Mouse (Mus musculus): ENCODE measurements around the gene Btbd11. TPM values are rescaled to one million over a fixed set of nuclear protein-coding genes. Genes with fewer than 3 reads are reported as not detected.

Btbd11 gene
- polyA plus RNA-seq, 1 experiment from 2014 or later: 23.6 TPM

GRCm38 (mm10) chr10:85465516-85466408 is 79.1 kb downstream of the Btbd11 start:
- H3K4me3 ChIP-seq (ENCODE audit: low read length): no peak overlapping the region

DNA sequence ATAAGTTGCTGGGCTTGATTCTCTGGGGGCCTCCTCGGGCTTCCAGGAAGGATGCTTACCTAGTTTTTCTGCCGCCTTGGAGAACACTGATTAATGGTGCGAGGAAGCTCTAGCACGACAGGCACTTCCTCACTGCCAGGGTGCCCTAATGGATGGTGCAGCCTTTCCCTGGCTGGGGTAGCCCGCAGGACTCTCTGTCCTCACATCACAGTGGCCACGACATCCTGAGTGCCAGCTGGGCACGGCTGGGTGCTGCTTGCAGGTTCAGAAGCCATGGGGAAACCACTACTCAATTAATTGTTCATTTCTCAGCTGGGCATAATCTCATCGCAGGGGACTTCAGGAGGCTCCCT is 79.8 kb downstream of the Btbd11 start:
- no peak overlapping the region for H3K27ac ChIP-seq (ENCODE audit: low read depth, low read length)
- no peak overlapping the region for H3K4me3 ChIP-seq (ENCODE audit: low read length)
- H3K4me1 ChIP-seq (ENCODE audit: control insufficient read depth, insufficient read depth, low read length): peaks cover 8% of the 10 kb centered on the region
- no peaks in the 10 kb centered on the region for H3K27me3 ChIP-seq (ENCODE audit: control insufficient read depth, insufficient read depth, low read length)
- no peaks in the 10 kb centered on the region for H3K36me3 ChIP-seq (ENCODE audit: control insufficient read depth, insufficient read depth, low read length)
- H3K9me3 ChIP-seq (ENCODE audit: control insufficient read depth, low read length): no peaks in the 10 kb centered on the region
- H3K4me2 ChIP-seq (replicated peaks; ENCODE audit: low read depth, low read length): no peak overlapping the region
- WGBS: 30% methylated on average over 8 of the region's 8 CpGs
- no peak for ATAC-seq (ENCODE audit: low FRiP score, low TSS enrichment)
- H3K9ac ChIP-seq (ENCODE audit: low read depth, low read length): no peak overlapping the region

More at GRCm38 (mm10) chr10:85465516-85466408, 79.1 kb downstream of the Btbd11 start:
- Histone ChIP-seq H3K27me3 (ENCODE audit: control insufficient read depth, insufficient read depth, low read length) (no peaks in the 10 kb centered on the region), H3K9me3 (ENCODE audit: control insufficient read depth, low read length) (no peaks in the 10 kb centered on the region), H3K4me1 (ENCODE audit: control insufficient read depth, insufficient read depth, low read length) (peaks cover 8% of the 10 kb centered on the region), H3K4me2 (replicated peaks; ENCODE audit: low read depth, low read length) (no peak overlapping the region), H3K36me3 (ENCODE audit: control insufficient read depth, insufficient read depth, low read length) (no peaks in the 10 kb centered on the region), H3K9ac (ENCODE audit: low read depth, low read length) (no peak overlapping the region), H3K27ac (ENCODE audit: low read depth, low read length) (no peak overlapping the region)
- whole genome bisulfite sequencing: 73% methylated on average over 13 of the region's 13 CpGs
- ATAC-seq (ENCODE audit: low FRiP score, low TSS enrichment): no peak

GRCm38 (mm10) chr10:85467393-85467792 is 80.8 kb downstream of the Btbd11 start:
- 45% methylated on average over 7 of the region's 7 CpGs for WGBS
- Histone ChIP-seq H3K9me3 (ENCODE audit: control insufficient read depth, low read length) (no peaks in the 10 kb centered on the region), H3K4me2 (replicated peaks; ENCODE audit: low read depth, low read length) (no peak overlapping the region), H3K9ac (ENCODE audit: low read depth, low read length) (no peak overlapping the region), H3K4me1 (ENCODE audit: control insufficient read depth, insufficient read depth, low read length) (peaks cover 8% of the 10 kb centered on the region), H3K36me3 (ENCODE audit: control insufficient read depth, insufficient read depth, low read length) (no peaks in the 10 kb centered on the region), H3K4me3 (ENCODE audit: low read length) (no peak overlapping the region), H3K27ac (ENCODE audit: low read depth, low read length) (no peak overlapping the region), H3K27me3 (ENCODE audit: control insufficient read depth, insufficient read depth, low read length) (no peaks in the 10 kb centered on the region)
- ATAC-seq (ENCODE audit: low FRiP score, low TSS enrichment): no peak

DNA sequence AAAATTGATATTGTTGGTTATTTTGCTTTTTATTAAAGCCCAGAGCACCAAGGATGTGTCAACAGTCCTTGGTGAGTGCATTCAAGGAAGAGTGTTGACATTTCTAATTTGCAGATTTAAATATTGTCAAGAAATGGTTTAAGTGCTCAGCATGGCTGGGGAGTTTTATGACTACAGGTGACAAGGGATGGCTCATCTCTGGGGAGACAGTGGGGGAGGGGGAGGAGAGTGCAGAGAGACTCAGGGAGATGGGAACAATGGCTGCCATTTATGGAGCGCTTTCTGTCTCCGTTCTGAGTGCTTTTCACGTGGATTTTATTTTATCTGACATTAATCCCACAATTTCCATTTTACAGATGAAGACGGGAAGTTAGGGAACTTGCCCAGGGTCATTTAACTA is 81.9 kb downstream of the Btbd11 start:
- no peaks in the 10 kb centered on the region for H3K9me3 ChIP-seq (ENCODE audit: control insufficient read depth, low read length)
- H3K4me3 ChIP-seq (ENCODE audit: low read length): no peak overlapping the region
- H3K4me1 ChIP-seq (ENCODE audit: control insufficient read depth, insufficient read depth, low read length): peaks cover 11% of the 10 kb centered on the region
- no peak for ATAC-seq (ENCODE audit: low FRiP score, low TSS enrichment)
- H3K4me2 ChIP-seq (replicated peaks; ENCODE audit: low read depth, low read length): no peak overlapping the region
- H3K9ac ChIP-seq (ENCODE audit: low read depth, low read length): no peak overlapping the region
- WGBS: 78% methylated on average over 4 of the region's 4 CpGs
- no peak overlapping the region for H3K27ac ChIP-seq (ENCODE audit: low read depth, low read length)
- no peaks in the 10 kb centered on the region for H3K36me3 ChIP-seq (ENCODE audit: control insufficient read depth, insufficient read depth, low read length)
- H3K27me3 ChIP-seq (ENCODE audit: control insufficient read depth, insufficient read depth, low read length): no peaks in the 10 kb centered on the region

GRCm38 (mm10) chr10:85469341-85469740 is 82.7 kb downstream of the Btbd11 start:
- ATAC-seq (ENCODE audit: low FRiP score, low TSS enrichment): no peak
- H3K4me1 ChIP-seq (ENCODE audit: control insufficient read depth, insufficient read depth, low read length): peaks cover 14% of the 10 kb centered on the region
- H3K27ac ChIP-seq (ENCODE audit: low read depth, low read length): no peak overlapping the region
- H3K9me3 ChIP-seq (ENCODE audit: control insufficient read depth, low read length): no peaks in the 10 kb centered on the region
- H3K4me3 ChIP-seq (ENCODE audit: low read length): no peak overlapping the region
- whole genome bisulfite sequencing: 50% methylated on average over 5 of the region's 5 CpGs
- no peak overlapping the region for H3K4me2 ChIP-seq (replicated peaks; ENCODE audit: low read depth, low read length)
- no peaks in the 10 kb centered on the region for H3K36me3 ChIP-seq (ENCODE audit: control insufficient read depth, insufficient read depth, low read length)
- no peak overlapping the region for H3K9ac ChIP-seq (ENCODE audit: low read depth, low read length)
- H3K27me3 ChIP-seq (ENCODE audit: control insufficient read depth, insufficient read depth, low read length): no peaks in the 10 kb centered on the region

DNA sequence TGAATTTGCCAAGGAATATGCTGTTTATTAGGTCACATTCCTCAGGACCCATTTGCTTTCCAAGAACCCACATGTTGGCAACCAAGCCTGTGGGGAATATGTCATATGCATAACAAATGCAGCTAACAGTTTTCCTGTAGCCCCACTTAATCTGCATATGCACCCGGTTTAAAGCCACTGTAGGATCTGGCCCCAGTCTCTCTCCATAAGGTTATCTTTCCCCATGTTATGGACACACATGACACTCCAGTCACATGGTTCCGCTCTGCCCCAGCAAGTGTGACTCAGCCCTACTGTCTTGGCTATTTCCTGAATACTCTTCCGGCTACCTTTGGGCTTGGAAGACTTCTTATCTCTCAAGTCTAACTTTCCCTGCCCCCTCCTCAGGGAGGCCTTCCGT is 86.7 kb downstream of the Btbd11 start:
- Histone ChIP-seq H3K4me3 (ENCODE audit: low read length) (no peak overlapping the region), H3K4me2 (replicated peaks; ENCODE audit: low read depth, low read length) (no peak overlapping the region), H3K9me3 (ENCODE audit: control insufficient read depth, low read length) (no peaks in the 10 kb centered on the region), H3K9ac (ENCODE audit: low read depth, low read length) (no peak overlapping the region), H3K27ac (ENCODE audit: low read depth, low read length) (no peak overlapping the region), H3K27me3 (ENCODE audit: control insufficient read depth, insufficient read depth, low read length) (no peaks in the 10 kb centered on the region), H3K36me3 (ENCODE audit: control insufficient read depth, insufficient read depth, low read length) (no peaks in the 10 kb centered on the region), H3K4me1 (ENCODE audit: control insufficient read depth, insufficient read depth, low read length) (0 out of 2 replicates have a peak, but pooled peaks cover 6% of the 10 kb centered on the region)
- 58% methylated on average over 4 of the region's 4 CpGs for WGBS
- ATAC-seq (ENCODE audit: low FRiP score, low TSS enrichment): 0 out of 2 replicates have a peak, but pooled peaks have one; percentile 9

GRCm38 (mm10) chr10:85473871-85474270 is 87.3 kb downstream of the Btbd11 start:
- WGBS: 71% methylated on average over 3 of the region's 3 CpGs
- H3K9me3 ChIP-seq (ENCODE audit: control insufficient read depth, low read length): no peaks in the 10 kb centered on the region
- H3K4me3 ChIP-seq (ENCODE audit: low read length): no peak overlapping the region
- H3K36me3 ChIP-seq (ENCODE audit: control insufficient read depth, insufficient read depth, low read length): no peaks in the 10 kb centered on the region
- H3K27ac ChIP-seq (ENCODE audit: low read depth, low read length): peak overlapping the region; percentile 24; the same call in 1 of the 2 replicates
- H3K9ac ChIP-seq (ENCODE audit: low read depth, low read length): no peak overlapping the region
- H3K27me3 ChIP-seq (ENCODE audit: control insufficient read depth, insufficient read depth, low read length): no peaks in the 10 kb centered on the region
- H3K4me1 ChIP-seq (ENCODE audit: control insufficient read depth, insufficient read depth, low read length): 0 out of 2 replicates have a peak, but pooled peaks cover 6% of the 10 kb centered on the region
- no peak for ATAC-seq (ENCODE audit: low FRiP score, low TSS enrichment)
- H3K4me2 ChIP-seq (replicated peaks; ENCODE audit: low read depth, low read length): no peak overlapping the region

DNA sequence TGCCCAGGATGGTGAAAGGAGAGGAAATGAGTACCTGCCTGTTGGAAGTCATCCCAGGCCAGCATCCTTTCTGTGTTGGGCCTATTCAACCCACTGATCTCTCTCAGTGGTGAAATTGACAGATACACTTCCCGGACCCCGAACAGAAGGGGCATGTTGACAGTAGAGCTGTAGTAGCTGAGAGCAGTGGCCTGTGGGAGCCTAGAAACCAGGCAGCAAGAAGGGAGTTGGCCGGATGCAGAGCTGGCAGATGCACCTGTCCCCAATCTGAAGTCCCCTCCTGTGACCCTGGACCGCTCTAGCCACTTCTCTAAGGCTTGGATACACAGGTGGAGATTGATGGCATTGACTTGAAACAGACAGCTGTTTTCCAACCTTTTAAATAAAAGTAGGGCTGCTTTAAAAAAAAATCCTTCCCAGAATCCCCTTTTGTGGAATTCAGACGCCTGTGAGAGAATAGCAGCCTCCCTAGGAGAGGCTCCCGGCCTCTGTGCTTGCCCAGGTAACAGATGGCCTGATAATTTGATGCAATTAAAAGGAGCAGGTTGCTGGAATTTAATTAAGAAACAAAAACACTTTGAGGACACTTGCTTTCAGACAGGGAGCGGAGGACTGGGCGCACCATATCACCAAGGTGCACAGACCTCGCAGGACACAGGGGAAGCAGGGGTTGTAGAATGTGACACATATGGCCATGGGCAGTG is 89.2 kb downstream of the Btbd11 start:
- 82% methylated on average over 9 of the region's 9 CpGs for WGBS

More for the DNA sequence above, 89.2 kb downstream of the Btbd11 start:
- no peaks in the 10 kb centered on the region for H3K36me3 ChIP-seq (ENCODE audit: control insufficient read depth, insufficient read depth, low read length)
- no peak for ATAC-seq (ENCODE audit: low FRiP score, low TSS enrichment)
- H3K27me3 ChIP-seq (ENCODE audit: control insufficient read depth, insufficient read depth, low read length): no peaks in the 10 kb centered on the region
- H3K9ac ChIP-seq (ENCODE audit: low read depth, low read length): no peak overlapping the region
- peaks cover 6% of the 10 kb centered on the region; the same call in 1 of the 2 replicates for H3K4me1 ChIP-seq (ENCODE audit: control insufficient read depth, insufficient read depth, low read length)
- H3K4me3 ChIP-seq (ENCODE audit: low read length): no peak overlapping the region
- no peak overlapping the region for H3K4me2 ChIP-seq (replicated peaks; ENCODE audit: low read depth, low read length)
- H3K9me3 ChIP-seq (ENCODE audit: control insufficient read depth, low read length): no peaks in the 10 kb centered on the region
- H3K27ac ChIP-seq (ENCODE audit: low read depth, low read length): no peak overlapping the region

Data from kidney, embryonic 14.5 days (tissue).